Mouse (Mus musculus) hindbrain, embryonic 10.5 days (tissue): ENCODE data around the gene Fam69a. TPM values are rescaled to one million over a fixed set of nuclear protein-coding genes. Genes with fewer than 3 reads are reported as not detected.
"Not testable (repeated sequence)": the region's sequence is repeated elsewhere in the genome, so short reads cannot be mapped to it uniquely, and the experiment has no call there.

Experiments used
- DNase-seq: peaks from one replicate; pipeline ENCODE4 v3.0.0-alpha.2; 2017; ENCODE audit warnings: low spot score
- H3K27ac ChIP-seq: fragments of 300-500 bp; sonication (generic); 2 replicates; pipeline ENCODE4 v1.5.1; 2016; ENCODE audit warnings: mild to moderate bottlenecking, moderate library complexity
- H3K27me3 ChIP-seq: fragments of 300-500 bp; sonication (generic); 2 replicates; pipeline ENCODE4 v1.6.1; 2016; ENCODE audit warnings: mild to moderate bottlenecking; ENCODE audit not compliant: poor library complexity, insufficient read depth, severe bottlenecking
- H3K36me3 ChIP-seq: fragments of 300-500 bp; sonication (generic); 2 replicates; pipeline ENCODE4 v1.6.1; 2016; ENCODE audit warnings: mild to moderate bottlenecking, moderate library complexity
- H3K4me1 ChIP-seq: fragments of 300-500 bp; sonication (generic); replicated peaks from 2 replicates; pipeline ENCODE4 v1.6.1; 2016; ENCODE audit warnings: mild to moderate bottlenecking
- H3K4me3 ChIP-seq: fragments of 300-500 bp; sonication (generic); 2 replicates; pipeline ENCODE4 v1.5.1; 2016; ENCODE audit warnings: mild to moderate bottlenecking, moderate library complexity
- H3K9me3 ChIP-seq: fragments of 300-500 bp; sonication (generic); 2 replicates; pipeline ENCODE4 v1.6.1; 2016; ENCODE audit warnings: mild to moderate bottlenecking, moderate library complexity
- WGBS: fragments of 180-500 bp; shearing (Covaris S2); methylation state at CpG from one replicate; pipeline ENCODE4 v1.1.7; 2016; 5-methylcytosine and 5-hydroxymethylcytosine counted together
- polyA plus RNA-seq: library from polyadenylated mRNA; unstranded; fragments of >200 nt; fragmentation: Nextera tagmentation; extraction: Ambion mirVana; gene quantifications from 2 replicates; pipeline ENCODE4 v1.2.1, GENCODE M21; 2016

Gene Fam69a
- polyA plus RNA-seq, result 18.6 and 22.2 TPM in 2 replicates

DNA sequence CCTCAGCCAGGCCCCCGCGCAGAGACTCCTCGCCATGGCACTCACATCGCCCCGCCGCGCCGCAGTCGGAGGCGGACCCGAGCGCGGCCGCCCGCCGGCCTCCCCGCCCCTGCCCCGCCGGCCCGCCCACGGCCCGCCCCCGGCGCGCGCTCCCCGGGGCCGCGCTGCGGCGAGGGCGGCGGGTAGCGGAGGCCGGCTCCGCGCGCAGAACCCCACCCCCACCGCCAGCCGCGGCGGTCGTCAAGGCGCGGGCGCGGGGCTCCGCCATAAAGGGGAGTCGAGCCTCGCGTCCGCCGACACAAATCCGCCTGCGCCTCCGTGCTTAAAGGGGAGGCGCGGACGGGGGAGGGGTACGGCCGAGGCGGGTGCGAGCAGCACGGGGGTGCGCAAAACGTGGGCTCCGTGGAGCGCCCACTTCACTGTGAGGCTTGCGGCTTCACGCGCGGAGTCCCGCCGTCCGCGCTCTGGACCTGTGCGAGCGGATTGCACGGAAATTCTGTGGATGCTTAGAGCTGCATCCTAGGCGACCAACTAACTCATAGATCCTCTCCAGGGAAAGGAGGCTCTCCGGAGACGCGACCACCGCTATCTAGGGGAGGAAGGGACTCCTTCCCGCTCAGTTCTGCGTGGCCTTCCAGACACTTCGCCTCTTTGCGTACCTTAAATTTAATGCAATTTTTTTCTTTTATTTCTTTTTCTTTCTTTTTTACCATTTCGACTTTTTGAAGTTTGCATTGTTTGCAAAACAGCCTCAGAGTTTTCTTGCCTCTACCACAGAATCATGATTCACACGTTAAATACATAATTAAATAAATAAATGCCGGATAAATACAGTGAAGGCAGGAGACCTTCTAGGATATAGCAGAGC, at the start of gene Fam69a:
Fam69a (minus strand) TSS at position 119 of the 868 bp plus-strand sequence.
- H3K27ac ChIP-seq, result peak within 1 kb of the TSS; percentile 95
- no peaks in the 10 kb centered on the region for H3K27me3 ChIP-seq
- peak within 1 kb of the TSS; percentile 67 for H3K4me3 ChIP-seq
- H3K4me1 ChIP-seq, result peaks cover 13% of the 10 kb centered on the region
- 1% methylated on average over 81 of the region's 91 CpGs for WGBS
- H3K9me3 ChIP-seq, result no peaks in the 10 kb centered on the region
- peak; percentile 90 for DNase-seq
- H3K36me3 ChIP-seq, result no peaks in the 10 kb centered on the region

DNA sequence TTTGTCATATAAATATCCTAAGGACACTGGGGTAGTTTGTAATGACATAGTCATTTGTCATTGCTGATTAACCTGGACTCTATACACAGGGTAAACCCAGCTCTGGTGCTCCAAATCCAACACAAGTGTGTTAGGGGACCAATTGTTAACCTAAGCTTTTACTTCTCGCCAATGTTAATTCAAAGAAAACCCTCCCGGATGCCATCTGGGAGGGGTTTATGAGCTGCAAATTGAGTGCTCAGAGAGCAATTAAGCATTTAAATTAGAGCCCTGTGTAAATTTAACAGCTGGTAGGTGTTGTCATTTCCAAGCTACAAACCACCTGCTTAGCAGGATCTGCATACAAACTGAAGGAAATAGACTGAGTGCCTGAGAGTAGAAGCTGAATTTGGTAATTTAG, 48.6 kb upstream of the Fam69a start:
- no peak overlapping the region for H3K4me3 ChIP-seq
- H3K4me1 ChIP-seq, result no peaks in the 10 kb centered on the region
- DNase-seq, result no peak
- H3K27me3 ChIP-seq, result no peaks in the 10 kb centered on the region
- 53% methylated on average over 2 of the region's 2 CpGs for WGBS
- H3K36me3 ChIP-seq, result no peaks in the 10 kb centered on the region
- no peak overlapping the region for H3K27ac ChIP-seq
- no peaks in the 10 kb centered on the region for H3K9me3 ChIP-seq

DNA sequence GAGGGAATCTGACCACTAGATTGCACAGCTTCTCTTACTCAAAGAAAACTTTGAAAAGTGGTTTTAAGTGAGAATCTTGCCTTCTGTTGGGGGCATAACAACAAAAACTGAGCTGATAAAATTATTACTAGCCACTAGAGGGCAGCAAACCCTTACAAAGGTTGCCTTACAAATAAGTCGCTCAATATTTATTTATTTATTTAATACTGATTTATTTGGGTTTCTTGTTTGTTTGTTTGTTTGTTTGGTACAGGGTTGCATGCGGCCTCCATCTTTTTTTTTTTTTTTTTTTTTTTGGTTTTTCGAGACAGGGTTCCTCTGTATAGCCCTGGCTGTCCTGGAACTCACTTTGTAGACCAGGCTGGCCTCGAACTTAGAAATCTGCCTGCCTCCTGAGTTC, 47.3 kb upstream of the Fam69a start:
- H3K4me1 ChIP-seq, result no peaks in the 10 kb centered on the region
- no peak for DNase-seq
- H3K4me3 ChIP-seq, result no peak overlapping the region
- H3K9me3 ChIP-seq, result no peaks in the 10 kb centered on the region
- 33% methylated on average over 4 of the region's 4 CpGs for WGBS
- no peaks in the 10 kb centered on the region for H3K27me3 ChIP-seq
- H3K36me3 ChIP-seq, result no peaks in the 10 kb centered on the region
- no peak overlapping the region for H3K27ac ChIP-seq

DNA sequence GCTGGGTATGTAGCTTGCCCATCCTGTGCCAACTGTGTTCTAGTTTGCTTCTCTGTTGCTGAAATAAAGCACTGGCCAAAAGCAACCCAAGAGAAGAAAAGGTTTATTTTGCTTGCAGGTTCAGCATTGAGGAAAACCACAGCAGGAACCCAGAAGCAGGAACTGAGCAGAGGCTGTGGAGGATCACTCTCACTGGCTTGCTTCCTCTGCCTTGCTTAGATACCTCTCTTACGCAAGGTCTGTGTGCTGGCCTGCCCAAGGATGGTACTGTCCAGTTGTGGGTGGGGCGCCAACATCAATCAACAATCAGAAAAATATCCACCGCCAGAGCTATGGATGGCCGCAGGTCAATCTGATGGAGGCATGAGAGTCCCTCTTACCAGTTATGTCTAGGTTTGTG, 44.4 kb upstream of the Fam69a start:
- no peaks in the 10 kb centered on the region for H3K36me3 ChIP-seq

DNA sequence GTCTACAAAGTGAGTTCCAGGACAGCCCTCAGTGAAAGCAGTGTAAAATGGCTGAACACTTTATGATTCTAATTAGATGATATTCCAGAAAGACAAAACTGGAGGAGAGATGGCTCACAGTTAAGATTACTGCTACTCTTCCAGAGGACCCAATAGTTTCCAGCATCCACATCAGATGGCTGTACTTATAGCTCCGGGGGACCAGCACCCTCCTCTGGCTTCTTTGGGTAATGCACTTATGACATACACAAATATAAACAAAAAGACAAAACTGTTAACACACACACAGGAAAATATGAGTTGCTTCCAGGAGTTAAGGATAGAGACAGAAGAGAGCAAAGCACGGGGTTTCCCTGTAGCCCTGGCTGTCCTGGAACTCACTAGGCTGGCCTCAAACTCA, 43.1 kb upstream of the Fam69a start:
- H3K4me3 ChIP-seq, result no peak overlapping the region
- H3K9me3 ChIP-seq, result no peaks in the 10 kb centered on the region
- no peaks in the 10 kb centered on the region for H3K4me1 ChIP-seq
- H3K27ac ChIP-seq, result no peak overlapping the region
- no peaks in the 10 kb centered on the region for H3K36me3 ChIP-seq
- no peak for DNase-seq
- WGBS, result 84% methylated on average over 2 of the region's 2 CpGs
- no peaks in the 10 kb centered on the region for H3K27me3 ChIP-seq

More for the DNA sequence above, 44.4 kb upstream of the Fam69a start:
- Histone ChIP-seq H3K4me1 (no peaks in the 10 kb centered on the region), H3K27me3 (no peaks in the 10 kb centered on the region), H3K27ac (no peak overlapping the region), H3K9me3 (no peaks in the 10 kb centered on the region), H3K4me3 (no peak overlapping the region)
- WGBS, result 92% methylated on average over 4 of the region's 4 CpGs
- no peak for DNase-seq

DNA sequence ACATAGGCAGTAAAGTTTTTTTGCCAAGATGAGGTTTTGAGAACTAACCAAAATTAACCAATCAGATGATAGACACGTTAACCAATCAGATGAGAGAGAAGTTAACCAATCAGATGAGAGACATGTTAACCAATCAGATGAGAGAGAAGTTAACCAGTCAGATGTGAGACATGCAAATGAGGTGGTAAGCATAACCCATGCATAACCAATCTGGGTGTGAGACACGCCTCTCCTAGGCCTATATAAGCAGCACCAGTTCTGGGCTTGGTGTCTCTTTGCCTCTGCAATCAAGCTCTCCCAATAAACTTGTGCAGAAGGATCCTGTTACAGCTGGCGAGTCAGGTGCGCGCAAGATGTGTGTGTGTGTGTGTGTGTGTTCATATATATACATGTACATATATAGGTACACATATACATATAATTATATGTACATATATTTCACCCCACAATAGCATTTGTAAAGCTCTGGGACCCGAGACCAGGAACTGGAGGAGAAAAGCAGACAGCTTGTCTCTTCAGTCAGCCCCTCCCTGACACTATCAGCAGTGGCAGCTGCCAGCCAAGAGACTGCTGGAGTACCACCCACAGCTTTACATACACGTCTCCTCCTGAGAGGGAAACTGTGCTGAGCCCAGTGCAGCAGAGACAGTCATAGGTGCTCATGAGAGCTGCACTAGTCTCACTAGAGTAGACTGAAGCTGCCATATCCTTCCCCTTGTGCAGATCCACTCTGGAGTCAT, 42.1 kb upstream of the Fam69a start:
- not testable (repeated sequence) for H3K4me3 ChIP-seq, H3K36me3 ChIP-seq, H3K9me3 ChIP-seq, H3K27me3 ChIP-seq, DNase-seq, H3K4me1 ChIP-seq, H3K27ac ChIP-seq
- WGBS, result 89% methylated on average over 7 of the region's 7 CpGs

DNA sequence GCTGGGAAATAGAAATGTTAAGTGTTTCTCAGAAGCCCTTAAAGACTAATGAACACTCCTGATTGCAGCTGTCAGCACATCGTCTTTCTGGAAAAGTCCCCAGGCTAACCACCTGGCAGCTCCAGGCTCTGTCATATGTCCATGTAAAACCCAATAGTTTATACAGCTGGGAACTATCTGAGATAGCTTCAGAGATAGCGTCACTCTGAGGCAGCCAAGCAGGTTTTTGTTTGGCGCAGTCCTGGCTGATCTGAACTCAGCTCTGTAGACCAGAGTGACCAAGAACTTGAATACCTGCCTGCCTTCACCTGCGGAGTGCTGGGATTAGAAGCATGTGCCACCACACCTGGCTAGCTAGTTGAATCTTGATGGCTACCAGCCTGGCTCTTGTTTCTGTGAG, 41.3 kb upstream of the Fam69a start:
- DNase-seq, result no peak

DNA sequence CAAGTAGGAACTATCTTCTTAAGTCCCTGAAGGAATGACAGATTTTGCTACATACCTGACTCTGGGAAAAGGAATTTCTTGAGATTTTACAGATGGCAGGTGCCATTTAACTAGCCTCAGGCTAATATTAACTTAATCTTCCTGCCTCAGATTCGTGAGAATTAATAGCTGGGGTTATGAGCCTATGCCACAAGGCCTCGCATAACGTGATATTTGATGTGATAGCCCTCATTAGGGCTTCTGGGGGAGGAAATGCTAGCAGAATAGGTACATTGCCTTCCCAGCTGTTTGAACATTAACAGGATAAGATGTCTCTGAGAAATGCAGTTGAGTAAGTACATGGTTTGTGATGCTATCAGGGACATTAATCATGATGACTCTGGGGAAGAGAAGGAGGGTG, 34.5 kb upstream of the Fam69a start:
- Histone ChIP-seq H3K4me3 (no peak overlapping the region), H3K9me3 (no peaks in the 10 kb centered on the region), H3K36me3 (no peaks in the 10 kb centered on the region), H3K4me1 (no peaks in the 10 kb centered on the region), H3K27me3 (no peaks in the 10 kb centered on the region), H3K27ac (no peak overlapping the region)
- 82% methylated on average over 3 of the region's 3 CpGs for WGBS
- DNase-seq, result no peak

More for the DNA sequence above, 41.3 kb upstream of the Fam69a start:
- 93% methylated on average over 4 of the region's 4 CpGs for WGBS
- Histone ChIP-seq H3K36me3 (no peaks in the 10 kb centered on the region), H3K9me3 (no peaks in the 10 kb centered on the region), H3K27ac (no peak overlapping the region), H3K27me3 (no peaks in the 10 kb centered on the region), H3K4me3 (no peak overlapping the region), H3K4me1 (no peaks in the 10 kb centered on the region)

DNA sequence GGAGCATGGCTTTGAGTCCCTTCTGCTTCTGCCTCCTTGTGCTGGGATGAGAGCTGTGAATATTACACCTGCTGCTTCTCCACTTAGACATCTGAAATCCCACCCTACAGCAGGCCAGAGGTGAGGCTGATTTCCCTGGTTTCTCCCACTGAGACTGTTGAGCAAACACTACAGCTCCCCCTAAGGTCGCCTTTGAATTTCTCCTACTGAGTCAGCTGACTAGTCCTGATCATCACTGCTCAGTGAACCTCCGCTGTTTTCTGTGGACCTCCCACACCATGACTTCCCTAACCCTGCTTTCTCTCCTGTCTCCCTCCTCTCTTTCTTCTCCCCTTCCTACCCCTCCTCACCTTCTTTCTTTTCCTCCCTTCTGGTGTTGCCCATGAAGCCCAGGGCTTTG, 32.5 kb upstream of the Fam69a start:
- no peak for DNase-seq
- no peaks in the 10 kb centered on the region for H3K9me3 ChIP-seq
- no peaks in the 10 kb centered on the region for H3K4me1 ChIP-seq
- WGBS, result 19% methylated on average over 2 of the region's 2 CpGs
- H3K27ac ChIP-seq, result no peak overlapping the region
- no peaks in the 10 kb centered on the region for H3K36me3 ChIP-seq
- no peaks in the 10 kb centered on the region for H3K27me3 ChIP-seq
- no peak overlapping the region for H3K4me3 ChIP-seq

DNA sequence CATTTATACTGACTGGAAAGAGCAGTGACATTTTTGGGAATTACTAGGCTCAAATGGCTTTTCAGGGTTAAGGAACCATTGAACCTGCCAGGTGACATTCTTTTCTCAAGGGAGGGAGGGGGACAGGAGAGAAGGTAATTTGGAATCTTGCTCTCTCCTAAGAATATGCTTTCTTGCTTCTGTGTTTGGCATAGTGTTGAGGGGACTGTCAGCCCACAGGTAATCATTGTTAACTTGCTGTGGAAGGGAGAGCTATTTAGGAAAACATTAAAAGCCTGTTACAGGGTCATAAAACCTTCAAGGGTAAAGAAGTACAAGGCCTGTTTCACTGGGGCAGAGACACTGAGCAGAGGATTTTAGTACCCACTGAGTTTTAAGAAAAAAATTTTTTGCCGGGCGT, 30.3 kb upstream of the Fam69a start:
- no peaks in the 10 kb centered on the region for H3K36me3 ChIP-seq
- H3K4me1 ChIP-seq, result no peaks in the 10 kb centered on the region
- WGBS, result 94% methylated on average over 2 of the region's 2 CpGs
- no peaks in the 10 kb centered on the region for H3K9me3 ChIP-seq
- no peak for DNase-seq
- H3K27ac ChIP-seq, result no peak overlapping the region
- no peaks in the 10 kb centered on the region for H3K27me3 ChIP-seq
- H3K4me3 ChIP-seq, result no peak overlapping the region

DNA sequence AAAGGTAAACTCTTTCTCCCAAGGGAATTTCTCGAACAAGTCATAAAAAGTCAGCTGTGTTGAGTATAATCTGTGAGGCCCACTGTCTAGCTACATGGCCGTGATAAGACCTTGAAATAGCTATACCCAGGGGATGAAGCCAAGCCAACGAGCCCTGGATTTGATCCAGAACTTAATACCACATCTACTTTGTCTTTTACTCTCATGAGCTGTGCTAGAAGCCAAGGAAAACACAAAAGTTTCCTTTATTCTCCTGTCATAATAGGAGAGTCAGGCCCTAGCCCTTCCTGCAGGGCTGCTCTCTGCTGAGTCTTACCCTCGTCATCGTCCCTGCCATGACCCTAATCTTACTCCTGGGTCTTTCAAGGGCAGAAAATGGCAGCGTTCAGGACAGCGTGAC, 28.5 kb upstream of the Fam69a start:
- H3K27me3 ChIP-seq, result no peaks in the 10 kb centered on the region
- DNase-seq, result no peak
- no peaks in the 10 kb centered on the region for H3K36me3 ChIP-seq
- no peak overlapping the region for H3K27ac ChIP-seq
- no peaks in the 10 kb centered on the region for H3K9me3 ChIP-seq
- H3K4me1 ChIP-seq, result no peaks in the 10 kb centered on the region
- 82% methylated on average over 7 of the region's 7 CpGs for WGBS
- H3K4me3 ChIP-seq, result no peak overlapping the region

DNA sequence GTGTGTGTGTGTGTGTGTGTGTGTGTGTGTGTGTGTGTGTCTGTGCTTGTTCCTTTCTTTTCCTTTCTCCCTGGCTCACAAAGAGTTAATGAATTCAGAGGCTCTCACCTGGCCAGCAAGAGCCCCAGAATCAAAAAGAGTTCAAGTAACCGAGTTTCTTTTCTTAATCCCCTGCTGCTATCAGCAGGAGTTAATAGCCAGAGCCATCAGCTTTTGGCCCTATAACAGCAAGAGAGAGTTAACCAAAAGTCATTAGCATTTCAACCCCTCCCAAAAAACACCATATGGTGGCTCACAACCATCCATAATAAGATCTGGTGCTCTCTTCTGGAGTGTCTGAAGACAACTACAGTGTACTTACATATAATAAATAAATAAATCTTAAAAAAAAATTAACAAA, 27.3 kb upstream of the Fam69a start:
- H3K4me1 ChIP-seq, result no peaks in the 10 kb centered on the region
- DNase-seq, result no peak
- H3K27me3 ChIP-seq, result no peaks in the 10 kb centered on the region
- no peaks in the 10 kb centered on the region for H3K9me3 ChIP-seq
- 7% methylated on average over 1 of the region's 1 CpGs for WGBS
- H3K4me3 ChIP-seq, result no peak overlapping the region
- H3K27ac ChIP-seq, result no peak overlapping the region
- H3K36me3 ChIP-seq, result no peaks in the 10 kb centered on the region

DNA sequence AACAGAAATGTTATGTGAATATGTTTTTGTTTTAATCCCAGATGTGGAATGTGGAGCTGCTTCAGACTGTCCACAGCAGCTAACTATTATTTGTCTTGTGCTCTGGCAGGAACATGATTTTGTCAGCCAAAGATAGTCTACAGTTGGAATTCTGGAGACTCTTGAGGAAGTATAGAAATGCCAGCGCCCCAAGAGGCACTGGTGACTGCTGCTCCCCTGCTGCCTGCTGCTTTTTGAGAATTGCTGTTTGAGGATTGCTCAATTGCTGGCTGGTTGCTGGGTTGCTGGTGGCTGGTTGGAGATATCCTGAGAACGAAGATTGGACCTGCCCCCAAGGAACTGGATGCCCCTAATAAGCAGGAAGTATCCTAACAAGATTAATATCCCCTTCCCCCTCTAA, 22.8 kb upstream of the Fam69a start:
- no peaks in the 10 kb centered on the region for H3K4me1 ChIP-seq
- no peak for DNase-seq
- H3K27me3 ChIP-seq, result no peaks in the 10 kb centered on the region
- no peak overlapping the region for H3K4me3 ChIP-seq
- 51% methylated on average over 2 of the region's 2 CpGs for whole genome bisulfite sequencing
- no peaks in the 10 kb centered on the region for H3K9me3 ChIP-seq
- no peaks in the 10 kb centered on the region for H3K36me3 ChIP-seq
- no peak overlapping the region for H3K27ac ChIP-seq
